10 mouse cellular contexts compared by ENCODE assay signal in genomic region chr11:76587333-76587732, GRCm38 (mm10). TPM values are rescaled to one million over a fixed set of nuclear protein-coding genes. Genes with fewer than 3 reads are reported as not detected.
DNase-seq lines count a peak whose midpoint lies in the region; ATAC-seq and TF ChIP-seq lines count a peak whose summit lies in the region.
"Had no signal": no experiment of that assay in that cellular context is flagged by ENCODE, and none has a peak within 500 bp of the region (broad histone marks: within the 10 kb centered on the region; RNA-seq: fewer than 3 reads in every experiment).

No protein-coding gene starts in this region.

- no peak overlapping the region for H3K4me3 ChIP-seq in kidney, embryonic 14.5 days (ENCODE audit: low read length)
- no peak overlapping the region for H3K4me3 ChIP-seq in MEL (ENCODE audit: control insufficient read depth in 1 of 2, insufficient read depth in 1 of 2, low read depth in 2 of 2, low read length in 2 of 2)
- H3K4me3 ChIP-seq in macrophage (ENCODE audit: inconsistent target), result no peak overlapping the region

- TF ChIP-seq CTCF in MEL (IDR thresholded peaks at IDR 0.05 in 2 of 3, conservative IDR thresholded peaks at IDR 0.05 in 1 of 3; ENCODE audit: control insufficient read depth in 1 of 3, insufficient read depth in 1 of 3, low read depth in 2 of 3, low read length in 3 of 3, poor library complexity in 1 of 3, severe bottlenecking in 1 of 3), result no peak

- H3K4me2 ChIP-seq in kidney, embryonic 14.5 days (replicated peaks; ENCODE audit: low read depth, low read length), result no peak overlapping the region

- TF ChIP-seq EP300 in MEL (IDR thresholded peaks at IDR 0.05; ENCODE audit: low read depth in 1 of 2, low read length in 2 of 2), result 0 out of 4 replicates have a peak, but pooled peaks of 1 of the 2 experiments have one; percentile 19

- no peak overlapping the region for H3K9ac ChIP-seq in kidney, embryonic 14.5 days (ENCODE audit: low read depth, low read length)
- no peak overlapping the region for H3K9ac ChIP-seq in MEL (ENCODE audit: control insufficient read depth, low read depth, low read length, poor library complexity, severe bottlenecking)

- intact Hi-C loops in left cerebral cortex, postnatal 4 days (cut with DNase I), result no loop called here

- no peaks in the 10 kb centered on the region for H3K9me3 ChIP-seq in kidney, embryonic 14.5 days (ENCODE audit: control insufficient read depth, low read length)
- H3K9me3 ChIP-seq in MEL (replicated peaks; ENCODE audit: insufficient read depth, low read length), result no peaks in the 10 kb centered on the region

- ATAC-seq in kidney, embryonic 14.5 days (ENCODE audit: low FRiP score, low TSS enrichment), result no peak
- no peak for ATAC-seq in activated CD4-positive, CD25-positive, alpha-beta regulatory T cell, adult 4 months

- TF ChIP-seq RAD21 in MEL (IDR thresholded peaks at IDR 0.05; ENCODE audit: low read depth, low read length), result no peak

- H3K27ac ChIP-seq in kidney, embryonic 14.5 days (ENCODE audit: low read depth, low read length), result peak overlapping the region; percentile 60
- H3K27ac ChIP-seq in MEL (ENCODE audit: control insufficient read depth, low read depth, low read length), result no peak overlapping the region
- peak overlapping the region; percentile 100 for H3K27ac ChIP-seq in macrophage

- 88% methylated on average over 1 of the region's 1 CpGs for WGBS in kidney, embryonic 14.5 days
- whole genome bisulfite sequencing in macrophage (ENCODE audit: missing documents), result 17% methylated on average over 1 of the region's 1 CpGs

- peaks cover 14% of the 10 kb centered on the region; the same call in 1 of the 2 replicates for H3K4me1 ChIP-seq in kidney, embryonic 14.5 days (ENCODE audit: control insufficient read depth, insufficient read depth, low read length)
- no peaks in the 10 kb centered on the region for H3K4me1 ChIP-seq in MEL (ENCODE audit: control insufficient read depth in 1 of 2, insufficient read depth in 2 of 2, low read length in 2 of 2)

- H3K79me2 ChIP-seq in MEL (ENCODE audit: control insufficient read depth, insufficient read depth, low read length, poor library complexity) (no peaks in the 10 kb centered on the region), macrophage (ENCODE audit: inconsistent target) (peaks cover 71% of the 10 kb centered on the region)

- no peaks in the 10 kb centered on the region for H3K27me3 ChIP-seq in kidney, embryonic 14.5 days (ENCODE audit: control insufficient read depth, insufficient read depth, low read length)
- H3K27me3 ChIP-seq in MEL (ENCODE audit: control insufficient read depth in 1 of 2, insufficient read depth in 2 of 2, low read length in 2 of 2), result peaks cover 13 to 16% of the 10 kb centered on the region in 2 experiments

- no peak for TF ChIP-seq POLR2A in MEL (IDR thresholded peaks at IDR 0.05; ENCODE audit: control insufficient read depth in 1 of 2, insufficient read depth in 1 of 2, low read depth in 1 of 2, low read length in 2 of 2, poor library complexity in 1 of 2)

- no peaks in the 10 kb centered on the region for H3K36me3 ChIP-seq in kidney, embryonic 14.5 days (ENCODE audit: control insufficient read depth, insufficient read depth, low read length)
- H3K36me3 ChIP-seq in MEL (ENCODE audit: control insufficient read depth in 1 of 2, insufficient read depth in 2 of 2, low read length in 2 of 2) (no peaks in the 10 kb centered on the region), macrophage (ENCODE audit: inconsistent target) (no peaks in the 10 kb centered on the region)

- no peak for DNase-seq in kidney, adult 8-10 months
- DNase-seq in MEL (ENCODE audit: low read depth, low spot score), result peak; percentile 45
- DNase-seq in fibroblast of lung, adult 2 months (ENCODE audit: low read depth), result peak; percentile 85
- DNase-seq in left cerebral cortex, postnatal 4 days, result no peak
- DNase-seq in right cerebral cortex, postnatal 10 days (ENCODE audit: low spot score in 2 of 2), result no peak
- DNase-seq: gastrocnemius, postnatal 10 days; kidney, postnatal 25 days had no signal

TF ChIP-seq in MEL, 35 proteins besides CTCF, POLR2A, EP300 and RAD21:
- TF ChIP-seq MXI1 (IDR thresholded peaks at IDR 0.05; ENCODE audit: low read depth, low read length) (no peak), ZKSCAN1 (IDR thresholded peaks at IDR 0.05; ENCODE audit: low read depth, low read length) (no peak), ETS1 (IDR thresholded peaks at IDR 0.05; ENCODE audit: low read depth, low read length) (no peak), ELF1 (IDR thresholded peaks at IDR 0.05; ENCODE audit: low read depth, low read length) (no peak), SIN3A (IDR thresholded peaks at IDR 0.05; ENCODE audit: low read length) (no peak), RCOR1 (IDR thresholded peaks at IDR 0.05; ENCODE audit: low read depth, low read length) (0 out of 2 replicates have a peak, but pooled peaks have one; percentile 13), UBTF (IDR thresholded peaks at IDR 0.05; ENCODE audit: borderline replicate concordance, insufficient read depth, low read depth, low read length) (no peak), ZC3H11A (IDR thresholded peaks at IDR 0.05; ENCODE audit: low read depth, low read length) (no peak), MYB (IDR thresholded peaks at IDR 0.05; ENCODE audit: low read depth, low read length) (no peak), MYC (IDR thresholded peaks at IDR 0.05; ENCODE audit: low read depth, low read length) (peak; percentile 14; the same call in 1 of the 2 replicates), NELFE (IDR thresholded peaks at IDR 0.05; ENCODE audit: low read depth, low read length) (no peak), CHD2 (IDR thresholded peaks at IDR 0.05; ENCODE audit: low read length) (no peak), MAX (IDR thresholded peaks at IDR 0.05; ENCODE audit: low read length) (no peak), MEF2A (IDR thresholded peaks at IDR 0.05; ENCODE audit: extremely low read depth, insufficient replicate concordance, low read depth, low read length, poor library complexity, severe bottlenecking) (no peak), USF1 (IDR thresholded peaks at IDR 0.05; ENCODE audit: low read depth, low read length) (peak; percentile 56; the same call in 1 of the 2 replicates), TAL1 (IDR thresholded peaks at IDR 0.05; ENCODE audit: low read length) (peak; percentile 5; the same call in 1 of the 2 replicates), TCF12 (IDR thresholded peaks at IDR 0.05; ENCODE audit: low read depth, low read length) (no peak), GATA1 (IDR thresholded peaks at IDR 0.05; ENCODE audit: low read depth, low read length) (0 out of 2 replicates have a peak, but pooled peaks have one; percentile 8)

RNA-seq across cellular contexts. Expression of gene Abr, which starts 34.8 kb away (rescaled TPM):
- 31.8 and 57.7 TPM in 2 replicates for polyA plus RNA-seq in kidney, embryonic 14.5 days (2014; fragmentation: Nextera tagmentation; extraction: Ambion mirVana)
- 3.3 and 3.8 TPM in 2 replicates for total RNA-seq in MEL (2012; rRNA removed)
- polyA plus RNA-seq in MEL (2012; ENCODE audit: insufficient read depth in 1 of 2, insufficient read length in 2 of 2, low read depth in 1 of 2, low replicate concordance in 2 of 2, missing spikeins in 1 of 2) (1 to 10 TPM in 1 of 2 experiments, not detected in 1; 8.8 TPM), macrophage (2018) (100 to 138 TPM (median 115 TPM) in 3 replicates)
- total RNA-seq in macrophage (2018; cell fraction: chromatin; rRNA removed), result 1,000 to 10,000 TPM in 3 of 26 experiments, 100 to 1,000 TPM in 23; 385 to 3,736 (median 481) TPM
- 100 to 1,000 TPM; 135 to 283 (median 184) TPM for total RNA-seq in macrophage (2018; cell fraction: cytosol; rRNA removed)
- 1,000 to 10,000 TPM in 1 of 26 experiments, 100 to 1,000 TPM in 25; 247 to 1,640 (median 305) TPM for total RNA-seq in macrophage (2018; cell fraction: nucleus; rRNA removed)
- polyA plus RNA-seq in activated CD4-positive, CD25-positive, alpha-beta regulatory T cell, adult 4 months (2017; shearing (Covaris generic)), result 10 to 100 TPM; 14.4 to 14.8 TPM
- total RNA-seq in left cerebral cortex, postnatal 4 days (2021), result 100 to 1,000 TPM; 267 to 280 TPM

Comparison
In these comparisons a context has a peak if more than half of its experiments do, and no peak if none do; other contexts are left out.
1. DNase-seq: peak in MEL (single experiment) and fibroblast of lung, adult 2 months (single experiment); none in kidney, adult 8-10 months (0 of 2), left cerebral cortex, postnatal 4 days (single experiment) and right cerebral cortex, postnatal 10 days (0 of 2).